Mouse (Mus musculus): Measurements from ENCODE around the gene Hs3st3a1.

Hs3st3a1 gene

DNA sequence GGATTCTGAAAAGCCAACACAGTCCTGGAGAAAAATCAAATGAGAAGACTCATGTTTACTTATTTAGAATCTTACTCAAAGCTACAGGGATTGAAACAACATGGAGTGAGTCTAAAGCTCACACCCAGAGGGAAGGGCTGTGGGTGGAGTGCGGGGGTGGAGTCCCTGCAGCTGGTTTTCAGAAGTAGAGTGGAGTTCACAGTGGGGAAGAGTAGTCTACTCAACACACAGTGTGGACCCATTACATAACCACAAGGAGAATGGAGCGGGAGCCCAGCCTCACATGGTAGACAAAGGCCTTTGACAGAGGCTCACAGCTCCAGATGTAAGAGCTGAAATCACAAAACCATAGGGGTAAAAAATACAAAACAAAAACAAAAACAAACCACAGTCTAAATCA lies 123.2 kb downstream of the Hs3st3a1 start:
- no peak for DNase-seq (ENCODE audit: low spot score in 2 of 2)

GRCm38 (mm10) chr11:64559388-64559787 lies 124.3 kb downstream of the Hs3st3a1 start:
- no peak for DNase-seq (ENCODE audit: low spot score in 2 of 2)

GRCm38 (mm10) chr11:64560471-64560870 lies 125.3 kb downstream of the Hs3st3a1 start:
- no peak for DNase-seq (ENCODE audit: low spot score in 2 of 2)

DNA sequence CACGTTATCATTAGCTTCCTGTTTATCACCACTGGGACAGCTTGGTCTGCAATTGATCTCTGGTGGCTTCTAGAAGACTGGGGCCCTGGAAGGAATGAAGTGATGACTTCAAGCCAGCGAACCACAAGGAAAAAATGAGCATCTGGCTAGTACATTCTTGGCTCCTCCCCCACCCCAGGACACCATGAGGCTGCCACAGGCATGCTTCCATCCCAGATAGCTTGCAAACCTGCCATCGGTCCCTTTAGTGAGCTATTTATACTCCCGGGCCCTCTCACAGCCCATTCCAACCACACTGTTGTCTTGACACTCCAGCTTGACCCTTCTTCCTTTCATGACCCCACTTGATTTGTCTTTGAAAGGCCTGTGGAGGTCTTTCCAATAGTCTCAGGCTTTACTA lies 127.6 kb downstream of the Hs3st3a1 start:
- DNase-seq (ENCODE audit: low spot score in 2 of 2) = no peak
